Mouse (Mus musculus): ENCODE measurements around the gene Gpcpd1.

The Gpcpd1 gene

GRCm38 (mm10) chr2:132584191-132584590 lies 3.3 kb downstream of the Gpcpd1 start:
- DNase-seq: no peak

GRCm38 (mm10) chr2:132583126-132583525 lies 4.4 kb downstream of the Gpcpd1 start:
- DNase-seq: no peak

- peak; percentile 91 for DNase-seq
These were observed 5.3 kb downstream of the Gpcpd1 start for GRCm38 (mm10) chr2:132582227-132582626.

- no peak for DNase-seq
These were observed 7.8 kb downstream of the Gpcpd1 start for GRCm38 (mm10) chr2:132579689-132580088.

GRCm38 (mm10) chr2:132578711-132579110 lies 8.8 kb downstream of the Gpcpd1 start:
- DNase-seq: no peak

- peak; percentile 98 for DNase-seq
These were observed 9.5 kb downstream of the Gpcpd1 start for GRCm38 (mm10) chr2:132578059-132578458.

- DNase-seq: peak; percentile 73
These were observed 10.0 kb downstream of the Gpcpd1 start for GRCm38 (mm10) chr2:132577431-132577981.

GRCm38 (mm10) chr2:132576522-132577135 lies 10.9 kb downstream of the Gpcpd1 start:
- DNase-seq: no peak

GRCm38 (mm10) chr2:132575759-132576439 lies 11.6 kb downstream of the Gpcpd1 start:
- peak; percentile 51 for DNase-seq

GRCm38 (mm10) chr2:132575256-132575655 lies 12.3 kb downstream of the Gpcpd1 start:
- DNase-seq: no peak

GRCm38 (mm10) chr2:132573280-132573679 lies 14.2 kb downstream of the Gpcpd1 start:
- no peak for DNase-seq

GRCm38 (mm10) chr2:132572651-132573050 lies 14.9 kb downstream of the Gpcpd1 start:
- no peak for DNase-seq

- no peak for DNase-seq
These were observed 16.2 kb downstream of the Gpcpd1 start for GRCm38 (mm10) chr2:132571301-132571700.

GRCm38 (mm10) chr2:132570869-132571268 lies 16.7 kb downstream of the Gpcpd1 start:
- DNase-seq: no peak

- no peak for DNase-seq
These were observed 17.8 kb downstream of the Gpcpd1 start for GRCm38 (mm10) chr2:132569686-132570085.

GRCm38 (mm10) chr2:132567414-132567813 lies 20.1 kb downstream of the Gpcpd1 start:
- no peak for DNase-seq

GRCm38 (mm10) chr2:132561860-132562259 lies 25.7 kb downstream of the Gpcpd1 start:
- no peak for DNase-seq

- no peak for DNase-seq
These were observed 59.7 kb downstream of the Gpcpd1 start for GRCm38 (mm10) chr2:132527864-132528263.

- DNase-seq: peak; percentile 19
These were observed 60.5 kb downstream of the Gpcpd1 start for GRCm38 (mm10) chr2:132526894-132527532.

- DNase-seq: no peak
These were observed 61.4 kb downstream of the Gpcpd1 start for GRCm38 (mm10) chr2:132526110-132526509.

GRCm38 (mm10) chr2:132518021-132518901 lies 69.3 kb downstream of the Gpcpd1 start:
- no peak for DNase-seq

- no peak for DNase-seq
These were observed 70.2 kb downstream of the Gpcpd1 start for GRCm38 (mm10) chr2:132517194-132517836.

Measured in kidney, postnatal 10 days (tissue).